ENCODE assay signal across 8 mouse cellular contexts in the genomic region with DNA sequence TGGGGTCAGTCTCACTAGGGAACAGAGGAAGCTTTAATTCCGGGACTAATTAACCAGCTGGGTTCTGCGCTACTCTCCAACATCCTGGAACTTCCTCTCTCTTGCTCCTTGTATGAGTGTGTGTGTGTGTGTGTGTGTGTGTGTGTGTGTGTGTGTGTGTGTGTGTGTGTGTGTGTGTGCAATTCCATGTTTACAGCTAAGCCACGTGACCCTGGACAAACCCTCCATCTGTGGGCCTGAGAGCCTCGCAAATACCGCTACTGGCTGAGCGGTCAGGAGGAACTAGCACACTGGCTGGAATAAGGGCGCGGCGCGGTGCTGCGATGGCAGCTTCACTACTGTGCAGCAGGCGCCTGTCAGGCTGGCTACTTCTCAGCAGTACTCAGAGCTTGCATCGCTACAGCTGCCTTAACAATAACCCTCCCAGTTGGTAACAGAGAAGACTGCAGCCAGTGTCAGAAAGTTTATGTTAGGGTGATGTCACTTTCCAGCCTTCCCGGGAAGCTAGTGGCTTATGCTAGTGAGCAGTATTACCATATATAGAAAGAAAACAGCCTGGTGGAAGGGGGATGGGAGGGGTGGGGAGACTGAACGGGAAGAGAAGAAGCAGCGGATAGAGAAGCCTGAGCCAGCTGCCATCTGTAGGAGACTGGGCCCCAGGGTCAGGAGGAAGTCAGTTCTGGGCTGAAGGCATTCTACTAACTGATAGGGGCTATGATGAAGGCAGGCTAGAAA. TPM values are rescaled to one million over a fixed set of nuclear protein-coding genes. Genes with fewer than 3 reads are reported as not detected.
DNase-seq lines count a peak whose midpoint lies in the region; ATAC-seq and TF ChIP-seq lines count a peak whose summit lies in the region.

No protein-coding gene starts in this region.

- H3K4me1 ChIP-seq in forebrain, embryonic 11.5 days (replicated peaks; ENCODE audit: control insufficient read depth, insufficient read depth, low read length), result peaks cover 7% of the 10 kb centered on the region; the same call in 1 of the 2 replicates
- peaks cover 31% of the 10 kb centered on the region for H3K4me1 ChIP-seq in heart, embryonic 16.5 days (ENCODE audit: control insufficient read depth, insufficient read depth, low read length)
- H3K4me1 ChIP-seq in liver, embryonic 14.5 days (replicated peaks; ENCODE audit: control insufficient read depth in 2 of 2, insufficient read depth in 2 of 2, low read length in 1 of 2), result peaks cover 2 to 18% of the 10 kb centered on the region in 2 experiments; a peak in 3 of 4 replicates
- H3K4me1 ChIP-seq in stomach, postnatal 0 days (replicated peaks; ENCODE audit: control insufficient read depth, insufficient read depth), result no peaks in the 10 kb centered on the region

- H3K9me3 ChIP-seq in forebrain, embryonic 11.5 days (ENCODE audit: control insufficient read depth, low read length), result no peaks in the 10 kb centered on the region
- H3K9me3 ChIP-seq in heart, embryonic 16.5 days (replicated peaks; ENCODE audit: control insufficient read depth, low read length), result peaks cover 3% of the 10 kb centered on the region
- H3K9me3 ChIP-seq in liver, embryonic 14.5 days (ENCODE audit: control insufficient read depth, low read length), result no peaks in the 10 kb centered on the region
- H3K9me3 ChIP-seq in stomach, postnatal 0 days (ENCODE audit: control insufficient read depth, low read length), result no peaks in the 10 kb centered on the region

- H3K9ac ChIP-seq in forebrain, embryonic 11.5 days (ENCODE audit: low read length), result peak overlapping the region; percentile 23
- H3K9ac ChIP-seq in heart, embryonic 16.5 days (ENCODE audit: low read length), result peak overlapping the region; percentile 69
- peak overlapping the region; percentile 45 for H3K9ac ChIP-seq in liver, embryonic 14.5 days (replicated peaks)
- H3K9ac ChIP-seq in stomach, postnatal 0 days (ENCODE audit: low read length), result peak overlapping the region; percentile 47

- WGBS in forebrain, embryonic 11.5 days, result under 1% methylated on average over 16 of the region's 16 CpGs
- WGBS in heart, embryonic 16.5 days, result 4% methylated on average over 16 of the region's 16 CpGs
- 5% methylated on average over 16 of the region's 16 CpGs for WGBS in liver, embryonic 14.5 days (ENCODE audit: insufficient replicate concordance)
- 4% methylated on average over 16 of the region's 16 CpGs for WGBS in stomach, postnatal 0 days

- TF ChIP-seq CTCF in liver, embryonic 14.5 days (IDR thresholded peaks at IDR 0.05; ENCODE audit: low read depth), result no peak
- TF ChIP-seq CTCF in stomach, postnatal 0 days (IDR thresholded peaks at IDR 0.05; ENCODE audit: low read depth), result peak; percentile 9; the same call in 1 of the 2 replicates

- peak; percentile 45 for DNase-seq in CD4-positive, CD25-positive, alpha-beta regulatory T cell, adult 2 months (ENCODE audit: low read depth, low spot score)
- peak; percentile 37 for DNase-seq in brain, embryonic 18.5 days (ENCODE audit: low read depth, low spot score)
- DNase-seq in forebrain, embryonic 11.5 days (ENCODE audit: low spot score), result peak; percentile 81
- DNase-seq in kidney, postnatal 25 days, result peak; percentile 73 to 85
- peak; percentile 22 to 46 (median 31) for DNase-seq in liver, embryonic 14.5 days (ENCODE audit: low read depth in 3 of 3, low spot score in 3 of 3)
- peak; percentile 21 to 37 for DNase-seq in natural killer cell, adult 2 months (ENCODE audit: low spot score in 2 of 2)
- peak; percentile 73 for DNase-seq in stomach, postnatal 0 days (ENCODE audit: low spot score)

- H3K4me3 ChIP-seq in forebrain, embryonic 11.5 days (ENCODE audit: low read depth, low read length), result peak overlapping the region; percentile 6; the same call in 1 of the 2 replicates
- H3K4me3 ChIP-seq in heart, embryonic 16.5 days (ENCODE audit: low read length), result peak overlapping the region; percentile 44
- peak overlapping the region; percentile 40 for H3K4me3 ChIP-seq in liver, embryonic 14.5 days (ENCODE audit: insufficient read depth in 1 of 2, low read depth in 2 of 2, low read length in 2 of 2)
- H3K4me3 ChIP-seq in stomach, postnatal 0 days (ENCODE audit: low read depth, low read length), result 0 out of 2 replicates have a peak overlapping the region, but pooled peaks have one; percentile 8

- peak overlapping the region; percentile 50 for H3K4me2 ChIP-seq in forebrain, embryonic 11.5 days (ENCODE audit: low read depth, low read length, severe bottlenecking)
- H3K4me2 ChIP-seq in heart, embryonic 16.5 days (ENCODE audit: low read depth, low read length), result peak overlapping the region; percentile 60
- H3K4me2 ChIP-seq in liver, embryonic 14.5 days (ENCODE audit: low read depth), result peak overlapping the region; percentile 67
- peak overlapping the region; percentile 31 for H3K4me2 ChIP-seq in stomach, postnatal 0 days (replicated peaks; ENCODE audit: low read depth)

- no peak for TF ChIP-seq EP300 in liver, embryonic 14.5 days (IDR thresholded peaks at IDR 0.05; ENCODE audit: low read depth)
- TF ChIP-seq EP300 in stomach, postnatal 0 days (optimal IDR thresholded peaks at IDR 0.05), result no peak

- peak overlapping the region; percentile 14; the same call in 1 of the 2 replicates for H3K27ac ChIP-seq in forebrain, embryonic 11.5 days (ENCODE audit: low read depth, low read length)
- H3K27ac ChIP-seq in heart, embryonic 16.5 days (ENCODE audit: low read length), result peak overlapping the region; percentile 98
- peak overlapping the region; percentile 52 for H3K27ac ChIP-seq in liver, embryonic 14.5 days
- H3K27ac ChIP-seq in stomach, postnatal 0 days (replicated peaks), result peak overlapping the region; percentile 93

- H3K36me3 ChIP-seq in forebrain, embryonic 11.5 days (ENCODE audit: control insufficient read depth, insufficient read depth, low read length), result no peaks in the 10 kb centered on the region
- no peaks in the 10 kb centered on the region for H3K36me3 ChIP-seq in heart, embryonic 16.5 days (ENCODE audit: control insufficient read depth, insufficient read depth)
- no peaks in the 10 kb centered on the region for H3K36me3 ChIP-seq in liver, embryonic 14.5 days (replicated peaks; ENCODE audit: control insufficient read depth, insufficient read depth, low read depth)
- H3K36me3 ChIP-seq in stomach, postnatal 0 days (ENCODE audit: control insufficient read depth, insufficient read depth, low read length), result no peaks in the 10 kb centered on the region

- ATAC-seq in forebrain, embryonic 11.5 days (replicated peaks; ENCODE audit: low FRiP score), result peak; percentile 90
- peak; percentile 88 for ATAC-seq in heart, embryonic 16.5 days (replicated peaks; ENCODE audit: extremely low read depth, insufficient read depth, low FRiP score)
- peak; percentile 83 for ATAC-seq in liver, embryonic 14.5 days (ENCODE audit: insufficient read depth)
- ATAC-seq in stomach, postnatal 0 days (ENCODE audit: low FRiP score, low TSS enrichment), result peak; percentile 94

- H3K27me3 ChIP-seq in forebrain, embryonic 11.5 days (ENCODE audit: control insufficient read depth, insufficient read depth, low read length), result no peaks in the 10 kb centered on the region
- H3K27me3 ChIP-seq in heart, embryonic 16.5 days (ENCODE audit: control insufficient read depth, insufficient read depth, low read length), result no peaks in the 10 kb centered on the region
- no peaks in the 10 kb centered on the region for H3K27me3 ChIP-seq in liver, embryonic 14.5 days (ENCODE audit: control insufficient read depth, insufficient read depth, low read length)
- no peaks in the 10 kb centered on the region for H3K27me3 ChIP-seq in stomach, postnatal 0 days (ENCODE audit: control insufficient read depth, insufficient read depth, low read length)

RNA-seq across cellular contexts. Expression of gene Itgb1, which starts 30.9 kb away (rescaled TPM):
- polyA plus RNA-seq in forebrain, embryonic 11.5 days (2014; fragmentation: Nextera tagmentation; extraction: Ambion mirVana), result 147 and 149 TPM in 2 replicates
- polyA plus RNA-seq in heart, embryonic 16.5 days (2015; fragmentation: Nextera tagmentation; extraction: Ambion mirVana), result 346 and 349 TPM in 2 replicates
- polyA plus RNA-seq in liver, embryonic 14.5 days (2012; rRNA removed), result 28.8 and 42.4 TPM in 2 replicates
- polyA plus RNA-seq in liver, embryonic 14.5 days (2014; fragmentation: Nextera tagmentation; extraction: Ambion mirVana), result 74.1 and 83.9 TPM in 2 replicates
- 225 and 246 TPM in 2 replicates for polyA plus RNA-seq in stomach, postnatal 0 days (2015; fragmentation: Nextera tagmentation; extraction: Ambion mirVana)

Comparison
In these comparisons a context has a peak if more than half of its experiments do, and no peak if none do; other contexts are left out.
1. Peak in every context shown above with its lines: DNase-seq, ATAC-seq, H3K4me3 ChIP-seq and H3K27ac ChIP-seq.
2. DNase-seq: peak in every context shown above with its lines; median percentile 81 in forebrain, embryonic 11.5 days; 79 in kidney, postnatal 25 days; 73 in stomach, postnatal 0 days; 45 in CD4-positive, CD25-positive, alpha-beta regulatory T cell, adult 2 months; 37 in brain, embryonic 18.5 days; 31 in liver, embryonic 14.5 days; 29 in natural killer cell, adult 2 months.
3. H3K27ac ChIP-seq: peak in every context shown above with its lines; median percentile 98 in heart, embryonic 16.5 days; 93 in stomach, postnatal 0 days; 52 in liver, embryonic 14.5 days; 14 in forebrain, embryonic 11.5 days.